Mouse (Mus musculus) retina, postnatal 1 day (tissue): ENCODE data around the gene Tead1.

Experiments
- DNase-seq: peaks from one replicate; pipeline ENCODE4 v3.0.0-alpha.2; 2012

The Tead1 gene

GRCm38 (mm10) chr7:112686586-112686985 lies 7.5 kb downstream of the Tead1 start:
- no peak for DNase-seq

DNA sequence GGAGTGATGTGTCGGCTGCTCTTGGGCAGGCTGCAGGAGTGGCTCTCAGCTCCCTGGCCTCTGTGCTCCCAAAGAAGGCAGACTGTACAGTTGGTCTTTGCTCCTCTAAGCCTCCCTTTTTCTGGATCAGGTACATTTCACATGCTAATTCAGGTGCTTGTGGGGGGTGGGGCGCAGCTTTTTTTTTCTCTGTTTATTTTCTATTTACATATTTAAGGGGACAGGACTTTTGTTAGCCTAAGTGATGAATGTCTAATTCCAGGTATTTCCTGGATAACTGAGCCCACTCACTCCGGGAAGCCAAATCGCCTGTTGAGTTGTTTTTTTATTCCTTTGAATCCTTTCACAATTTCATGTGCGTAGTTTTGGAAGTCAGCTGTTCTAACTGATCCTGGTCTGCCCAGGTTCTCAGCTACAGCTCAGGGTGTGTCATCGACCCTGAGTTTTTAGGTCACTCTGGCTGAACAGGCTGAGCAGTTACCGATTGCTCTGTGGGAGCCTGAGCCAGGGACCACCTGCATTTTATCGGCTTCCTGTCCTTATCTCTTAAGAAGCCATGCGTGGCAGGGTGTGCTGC lies 9.4 kb downstream of the Tead1 start:
- no peak for DNase-seq

- DNase-seq, result no peak
Observed at GRCm38 (mm10) chr7:112690836-112691781, 12.0 kb downstream of the Tead1 start.

DNA sequence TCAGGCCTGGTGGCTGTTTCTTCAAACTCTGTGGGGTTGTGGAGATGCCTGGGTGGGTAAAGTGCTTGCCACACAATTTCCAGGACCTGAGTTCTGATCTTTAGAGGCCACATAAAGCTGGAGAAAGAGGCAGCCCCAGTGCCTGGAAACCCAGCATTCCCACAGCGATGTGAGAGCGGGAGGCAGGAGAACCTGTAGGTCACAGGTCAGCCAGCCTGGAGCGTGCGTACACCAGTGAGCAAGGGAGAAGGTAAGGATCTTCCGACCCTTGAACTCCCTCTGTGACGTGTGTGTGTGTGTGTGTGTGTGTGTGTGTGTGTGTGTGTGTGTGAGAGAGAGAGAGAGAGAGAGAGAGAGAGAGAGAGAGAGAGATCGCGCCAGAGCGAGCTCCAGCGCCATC lies 14.4 kb downstream of the Tead1 start:
- no peak for DNase-seq

DNA sequence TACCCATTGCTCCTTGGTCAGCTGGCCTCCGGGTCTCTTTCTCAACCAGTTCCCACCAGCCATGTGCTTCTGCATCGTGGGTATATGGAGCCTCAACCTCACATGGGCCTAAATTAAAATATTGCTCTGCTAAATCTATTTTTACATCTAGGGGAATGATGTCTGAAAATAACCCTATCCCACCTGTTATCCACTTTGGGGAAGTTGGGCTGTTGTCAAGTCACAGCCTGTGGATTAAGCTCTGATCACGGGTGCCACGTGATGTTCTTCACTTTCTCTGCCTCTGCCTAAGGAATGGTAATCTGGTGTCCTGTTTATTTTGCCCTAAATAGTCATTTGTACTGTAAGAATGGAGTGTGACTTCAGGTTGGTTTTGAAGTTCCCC lies 17.7 kb downstream of the Tead1 start:
- no peak for DNase-seq

GRCm38 (mm10) chr7:112697162-112697841 lies 18.2 kb downstream of the Tead1 start:
- peak; percentile 51 for DNase-seq

DNA sequence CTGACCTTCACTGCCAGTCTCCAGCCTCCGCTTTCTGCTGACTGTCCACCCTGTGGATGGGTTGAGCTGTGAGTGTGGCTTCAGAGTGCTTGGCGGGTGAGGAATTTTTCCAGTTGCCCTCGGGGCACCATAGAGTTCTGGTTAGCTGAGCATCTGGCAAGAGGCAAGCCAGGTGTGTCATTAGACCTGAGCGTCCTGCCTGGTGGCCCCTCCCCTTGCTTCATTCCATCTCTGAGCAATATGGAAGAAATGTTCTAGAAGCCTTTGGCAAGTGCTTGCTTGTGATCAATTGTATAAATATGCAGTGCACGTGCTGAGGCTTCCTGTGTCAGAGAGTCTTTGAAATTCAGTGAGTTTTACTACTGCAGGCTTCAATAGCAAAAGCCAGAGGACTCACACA lies 21.0 kb downstream of the Tead1 start:
- no peak for DNase-seq

- no peak for DNase-seq
Observed at GRCm38 (mm10) chr7:112703341-112703740, 24.2 kb downstream of the Tead1 start.

- no peak for DNase-seq
Observed at GRCm38 (mm10) chr7:112705870-112706269, 26.8 kb downstream of the Tead1 start.

GRCm38 (mm10) chr7:112706756-112707155 lies 27.6 kb downstream of the Tead1 start:
- no peak for DNase-seq

DNA sequence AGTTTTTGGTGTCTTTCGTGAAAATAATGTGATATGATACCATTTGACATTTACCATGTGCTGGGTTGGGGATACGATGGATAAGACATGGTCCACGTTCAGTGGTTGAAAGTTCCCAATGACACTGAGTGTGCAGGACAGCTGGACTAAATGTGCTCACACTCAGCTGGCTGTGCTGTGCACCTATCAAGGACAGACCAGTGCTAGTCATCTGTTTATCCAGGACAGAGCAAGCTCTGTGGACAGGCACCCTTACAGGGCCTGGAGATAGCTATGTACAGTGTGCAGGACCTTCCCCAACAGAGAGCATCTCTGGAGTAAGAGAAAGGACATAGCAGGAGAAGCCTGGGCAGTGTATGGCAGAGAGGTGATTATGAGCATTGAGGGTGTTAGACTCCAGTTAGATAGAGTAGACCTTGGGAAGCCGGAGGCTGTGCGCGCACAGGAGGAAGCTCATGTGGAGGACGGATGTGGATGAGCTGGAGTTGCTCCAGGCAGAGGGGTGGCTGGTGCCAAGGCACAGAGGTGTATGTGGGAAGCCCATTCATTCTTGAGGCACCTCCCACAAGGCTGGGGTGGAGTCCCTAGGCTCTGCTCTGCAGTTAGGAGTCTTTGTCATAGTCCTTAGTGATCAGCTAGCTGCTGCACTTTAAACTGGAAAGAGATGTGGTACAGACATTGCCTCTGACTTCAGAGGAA lies 31.4 kb downstream of the Tead1 start:
- DNase-seq, result no peak

- no peak for DNase-seq
Observed at GRCm38 (mm10) chr7:112711977-112712376, 32.9 kb downstream of the Tead1 start.

GRCm38 (mm10) chr7:112713509-112713908 lies 34.4 kb downstream of the Tead1 start:
- no peak for DNase-seq

- no peak for DNase-seq
Observed at GRCm38 (mm10) chr7:112714783-112715182, 35.7 kb downstream of the Tead1 start.

DNA sequence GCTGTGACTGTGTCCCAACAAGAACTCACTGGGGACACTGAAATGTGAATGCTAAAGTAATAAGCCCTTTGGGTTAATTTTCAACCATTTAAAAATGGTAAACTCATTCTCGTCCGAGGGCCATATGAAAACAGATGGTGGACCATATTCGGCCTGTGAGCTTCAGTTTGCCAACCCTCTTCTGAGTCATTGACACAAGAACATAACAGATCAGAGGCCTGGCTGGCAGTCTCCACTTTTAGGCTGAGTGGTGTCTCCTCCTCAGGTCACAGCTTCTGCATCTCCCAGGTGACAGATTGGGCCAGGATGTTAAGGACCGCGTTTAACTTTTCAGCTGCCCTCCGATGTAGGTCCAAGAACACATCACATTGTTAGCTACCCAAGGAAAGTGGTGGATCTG lies 37.6 kb downstream of the Tead1 start:
- DNase-seq, result no peak

DNA sequence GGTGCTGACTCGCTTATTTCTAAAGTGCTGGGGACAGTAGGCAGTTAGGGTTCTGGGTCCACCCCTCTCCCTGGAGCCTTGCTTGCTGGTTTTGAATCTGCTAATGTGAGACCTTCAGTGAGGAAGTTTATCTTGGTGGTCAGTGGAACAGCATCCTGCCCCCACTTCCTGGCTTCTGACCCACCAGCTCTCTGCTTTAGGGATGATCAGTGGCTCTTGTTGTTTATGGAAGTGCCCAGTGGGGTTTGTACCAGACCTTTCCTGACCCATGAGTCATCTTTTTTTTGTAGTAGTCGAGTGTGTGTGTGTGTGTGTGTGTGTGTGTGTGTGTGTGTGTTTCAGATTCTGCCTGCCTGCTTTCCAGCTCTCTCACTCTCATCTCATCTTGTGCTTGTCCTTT lies 38.6 kb downstream of the Tead1 start:
- DNase-seq, result no peak

- DNase-seq, result no peak
Observed at GRCm38 (mm10) chr7:112719394-112720142, 40.5 kb downstream of the Tead1 start.

GRCm38 (mm10) chr7:112720143-112720988 lies 41.2 kb downstream of the Tead1 start:
- peak; percentile 73 for DNase-seq

DNA sequence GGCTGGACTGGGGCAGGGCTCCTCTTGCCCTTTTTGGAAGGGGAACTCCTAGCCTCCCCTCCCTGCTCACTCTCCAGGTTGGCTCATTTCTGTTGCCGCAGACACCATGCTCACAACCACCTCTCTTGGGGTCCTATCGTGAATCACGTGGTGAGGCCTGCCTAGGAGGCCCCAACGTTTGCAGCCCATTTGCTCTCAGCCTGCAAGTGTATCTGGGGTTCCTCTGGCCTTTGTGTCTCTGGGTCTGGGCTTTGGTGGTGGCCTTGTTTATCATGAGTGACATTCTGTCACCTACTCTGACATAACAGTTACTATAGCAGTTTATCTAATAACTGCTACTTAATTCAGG lies 41.8 kb downstream of the Tead1 start:
- no peak for DNase-seq

DNA sequence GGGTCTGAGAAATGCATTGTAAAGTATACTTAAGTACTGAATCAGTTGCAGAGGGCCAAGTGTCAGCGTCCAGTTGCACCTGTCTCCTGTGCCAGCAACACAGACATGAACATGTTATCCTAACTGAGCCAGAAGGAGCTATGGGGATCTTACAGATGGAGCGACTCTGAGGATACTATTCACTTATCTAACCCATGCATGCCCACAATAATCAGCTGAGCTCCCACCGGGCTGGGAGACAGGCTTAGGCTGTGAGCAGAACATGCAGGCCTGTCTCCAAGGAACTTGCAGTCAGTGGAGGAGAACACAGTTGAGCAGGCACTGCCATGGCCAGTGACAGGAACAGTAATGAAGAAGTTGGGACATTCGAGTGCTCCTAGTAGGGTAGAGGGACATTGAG lies 42.7 kb downstream of the Tead1 start:
- DNase-seq, result no peak

- no peak for DNase-seq
Observed at GRCm38 (mm10) chr7:112728399-112728798, 49.3 kb downstream of the Tead1 start.

DNA sequence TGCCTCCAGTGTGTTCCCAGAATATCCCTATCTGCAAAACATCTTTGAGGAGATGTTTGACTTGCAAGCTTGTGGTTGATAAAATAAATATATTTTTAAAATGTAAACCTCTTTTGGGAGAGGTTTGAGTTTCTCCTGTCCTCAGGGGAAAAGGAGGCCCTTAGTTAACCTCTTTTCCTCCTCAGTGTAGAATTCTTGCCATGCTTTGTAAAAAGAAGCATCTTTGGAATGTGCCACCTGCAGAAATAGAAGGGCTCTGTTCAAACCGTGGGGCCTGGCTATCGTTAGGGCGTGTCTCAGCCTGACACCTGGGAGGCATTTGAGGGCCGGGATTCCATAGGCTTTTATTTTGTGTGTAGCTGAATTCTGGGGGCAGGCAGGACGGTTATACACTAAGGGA lies 51.1 kb downstream of the Tead1 start:
- DNase-seq, result no peak
